Mouse (Mus musculus) midbrain, embryonic 11.5 days (tissue): Measurements from ENCODE around the gene Eda. TPM values are rescaled to one million over a fixed set of nuclear protein-coding genes. Genes with fewer than 3 reads are reported as not detected.
A peak's percentile ranks its signal among the peaks of the same experiment; 100 is the strongest.

Experiments used
- ATAC-seq: fragments of 200-750 bp; cut with Nextera tagmentation; 2 replicates; pipeline ENCODE4 v1.8.0; 2017; ENCODE audit warnings: moderate TSS enrichment, moderate library complexity; ENCODE audit not compliant: low FRiP score
- DNase-seq: peaks from one replicate; pipeline ENCODE4 v3.0.0; 2015; ENCODE audit warnings: low spot score; ENCODE audit errors: missing footprints
- H3K27ac ChIP-seq: fragments of 300-500 bp; sonication (generic); 2 replicates; pipeline ENCODE4 v1.5.1; 2014; ENCODE audit warnings: low read depth, low read length
- H3K27me3 ChIP-seq: fragments of 300-500 bp; sonication (generic); 2 replicates; pipeline ENCODE4 v1.6.1; 2014; ENCODE audit warnings: mild to moderate bottlenecking, low read length, moderate library complexity, mixed read lengths; ENCODE audit not compliant: control insufficient read depth, insufficient read depth
- H3K36me3 ChIP-seq: fragments of 300-500 bp; sonication (generic); 2 replicates; pipeline ENCODE4 v1.6.1; 2014; ENCODE audit warnings: mild to moderate bottlenecking, low read length, moderate library complexity, mixed read lengths; ENCODE audit not compliant: control insufficient read depth, insufficient read depth
- H3K4me1 ChIP-seq: fragments of 300-500 bp; sonication (generic); 2 replicates; pipeline ENCODE4 v1.6.1; 2014; ENCODE audit warnings: low read length; ENCODE audit not compliant: control insufficient read depth, insufficient read depth
- H3K4me2 ChIP-seq: fragments of 300-500 bp; sonication (generic); 2 replicates; pipeline ENCODE4 v1.6.1; 2014; ENCODE audit warnings: mild to moderate bottlenecking, moderate library complexity
- H3K4me3 ChIP-seq: fragments of 300-500 bp; sonication (generic); 2 replicates; pipeline ENCODE4 v1.5.1; 2014; ENCODE audit warnings: low read depth, low read length
- H3K9ac ChIP-seq: fragments of 300-500 bp; sonication (generic); 2 replicates; pipeline ENCODE4 v1.6.1; 2014; ENCODE audit warnings: low read length
- H3K9me3 ChIP-seq: fragments of 300-500 bp; sonication (generic); 2 replicates; pipeline ENCODE4 v1.6.1; 2016; ENCODE audit warnings: low read length; ENCODE audit not compliant: control insufficient read depth
- WGBS: fragments of 180-500 bp; shearing (Covaris S2); extraction: QIAGEN DNeasy Blood & Tissue Kit; methylation state at CpG from one replicate; pipeline ENCODE4 v1.1.7; 2014; 5-methylcytosine and 5-hydroxymethylcytosine counted together
- microRNA counts: library from miRNA; unstranded; fragments of <30 nt; microRNA quantifications from one replicate; lab custom pipeline; 2015
- microRNA-seq: library from miRNA; unstranded; fragments of <30 nt; microRNA quantifications from one replicate; pipeline ENCODE4, GENCODE M21; 2017
- polyA plus RNA-seq: library from polyadenylated mRNA; unstranded; fragments of >200 nt; fragmentation: Nextera tagmentation; extraction: Ambion mirVana; gene quantifications from 2 replicates; pipeline ENCODE4 v1.2.1, GENCODE M21; 2014

Eda gene
- polyA plus RNA-seq, 1 experiment from 2014 or later: 2.1 TPM

- ATAC-seq (no peak), DNase-seq (no peak)
- Histone ChIP-seq H3K27me3 (no peaks in the 10 kb centered on the region; the same call in 1 of the 2 replicates), H3K4me2 (no peak overlapping the region), H3K9ac (no peak overlapping the region), H3K4me1 (no peaks in the 10 kb centered on the region), H3K4me3 (no peak overlapping the region), H3K36me3 (no peaks in the 10 kb centered on the region), H3K9me3 (no peaks in the 10 kb centered on the region), H3K27ac (no peak overlapping the region)
- WGBS: 90% methylated on average over 7 of the region's 7 CpGs
These were observed 468.1 kb downstream of the Eda start for GRCm38 (mm10) chrX:100443532-100443931.

MicroRNAs within 50 kb of the gene (microRNA counts, 519-probe panel; counts per million panel counts)
- microRNA mmu-miR-676 (lab: Ali Mortazavi, UCI): 3,707 counts per million, percentile 25 among the panel's probes with 10 or more counts

Small RNA genes within 50 kb of the gene (microRNA-seq; reads per million reads assigned to microRNA genes)
- 1,110 reads per million, percentile 78 among the genes with 10 or more reads in this experiment for gene Mir676

Other genes starting within 250 kb of the Eda start
- gene Tmem28, start 154.6 kb upstream of the Eda start, polyA plus RNA-seq: 0.87 and 0.90 TPM in 2 replicates